Mouse (Mus musculus): ENCODE results near the gene Dnttip1. TPM values are rescaled to one million over a fixed set of nuclear protein-coding genes. Genes with fewer than 3 reads are reported as not detected.

Dnttip1 gene
- polyA plus RNA-seq, 1 experiment from 2014 or later, result 83.6 TPM

- 88% methylated on average over 2 of the region's 2 CpGs for whole genome bisulfite sequencing
- Histone ChIP-seq H3K4me2 (no peak overlapping the region), H3K4me1 (no peaks in the 10 kb centered on the region), H3K4me3 (replicated peaks) (no peak overlapping the region), H3K27me3 (no peaks in the 10 kb centered on the region; the same call in 1 of the 2 replicates), H3K9ac (no peak overlapping the region), H3K9me3 (no peaks in the 10 kb centered on the region), H3K27ac (no peak overlapping the region), H3K36me3 (replicated peaks) (no peaks in the 10 kb centered on the region)
- no peak for ATAC-seq (ENCODE audit: low FRiP score)
These were observed 12.5 kb upstream of the Dnttip1 start for GRCm38 (mm10) chr2:164733259-164733658.

GRCm38 (mm10) chr2:164734839-164735238 lies 10.9 kb upstream of the Dnttip1 start:
- 87% methylated on average over 5 of the region's 5 CpGs for WGBS

GRCm38 (mm10) chr2:164735446-164735845 lies 10.3 kb upstream of the Dnttip1 start:
- no peak for ATAC-seq (ENCODE audit: low FRiP score)
- no peaks in the 10 kb centered on the region for H3K9me3 ChIP-seq
- no peaks in the 10 kb centered on the region; the same call in 1 of the 2 replicates for H3K27me3 ChIP-seq
- no peaks in the 10 kb centered on the region for H3K36me3 ChIP-seq (replicated peaks)
- no peak overlapping the region for H3K4me3 ChIP-seq (replicated peaks)
- no peak overlapping the region for H3K27ac ChIP-seq
- no peaks in the 10 kb centered on the region for H3K4me1 ChIP-seq
- 88% methylated on average over 5 of the region's 5 CpGs for WGBS
- H3K4me2 ChIP-seq, result no peak overlapping the region
- no peak overlapping the region for H3K9ac ChIP-seq

More at GRCm38 (mm10) chr2:164734839-164735238, 10.9 kb upstream of the Dnttip1 start:
- Histone ChIP-seq H3K9me3 (no peaks in the 10 kb centered on the region), H3K9ac (no peak overlapping the region), H3K36me3 (replicated peaks) (no peaks in the 10 kb centered on the region), H3K4me3 (replicated peaks) (no peak overlapping the region), H3K4me2 (no peak overlapping the region), H3K27ac (no peak overlapping the region), H3K4me1 (no peaks in the 10 kb centered on the region), H3K27me3 (no peaks in the 10 kb centered on the region; the same call in 1 of the 2 replicates)
- no peak for ATAC-seq (ENCODE audit: low FRiP score)

GRCm38 (mm10) chr2:164737377-164738090 lies 8.2 kb upstream of the Dnttip1 start:
- ATAC-seq (ENCODE audit: low FRiP score), result no peak
- no peaks in the 10 kb centered on the region for H3K4me1 ChIP-seq
- H3K9ac ChIP-seq, result no peak overlapping the region
- H3K4me2 ChIP-seq, result no peak overlapping the region
- no peaks in the 10 kb centered on the region for H3K9me3 ChIP-seq
- no peak overlapping the region for H3K27ac ChIP-seq
- no peak overlapping the region for H3K4me3 ChIP-seq (replicated peaks)
- no peaks in the 10 kb centered on the region for H3K36me3 ChIP-seq (replicated peaks)
- WGBS, result 72% methylated on average over 3 of the region's 3 CpGs
- no peaks in the 10 kb centered on the region; the same call in 1 of the 2 replicates for H3K27me3 ChIP-seq

- Histone ChIP-seq H3K4me2 (no peak overlapping the region), H3K9ac (no peak overlapping the region), H3K36me3 (replicated peaks) (no peaks in the 10 kb centered on the region), H3K4me1 (peaks cover under 1% of the 10 kb centered on the region), H3K27me3 (peaks cover 4% of the 10 kb centered on the region; the same call in 1 of the 2 replicates), H3K4me3 (replicated peaks) (no peak overlapping the region), H3K9me3 (no peaks in the 10 kb centered on the region), H3K27ac (no peak overlapping the region)
- WGBS, result 64% methylated on average over 7 of the region's 7 CpGs
- ATAC-seq (ENCODE audit: low FRiP score), result no peak
These were observed 5.9 kb upstream of the Dnttip1 start for GRCm38 (mm10) chr2:164739876-164740275.

- Histone ChIP-seq H3K9me3 (no peaks in the 10 kb centered on the region), H3K4me1 (peaks cover 25% of the 10 kb centered on the region), H3K27ac (no peak overlapping the region), H3K4me2 (peak overlapping the region; percentile 77), H3K4me3 (replicated peaks) (peak overlapping the region; percentile 95), H3K36me3 (replicated peaks) (peaks cover 21% of the 10 kb centered on the region), H3K27me3 (peaks cover 4% of the 10 kb centered on the region; the same call in 1 of the 2 replicates), H3K9ac (peak overlapping the region; percentile 90; the same call in 1 of the 2 replicates)
- no peak for ATAC-seq (ENCODE audit: low FRiP score)
- WGBS, result 78% methylated on average over 13 of the region's 13 CpGs
These were observed 796 bp upstream of the Dnttip1 start for GRCm38 (mm10) chr2:164744987-164745386.

GRCm38 (mm10) chr2:164746693-164747092 lies 910 bp downstream of the Dnttip1 start:
- WGBS, result 62% methylated on average over 8 of the region's 8 CpGs
- Histone ChIP-seq H3K27me3 (peaks cover 4% of the 10 kb centered on the region; the same call in 1 of the 2 replicates), H3K4me3 (replicated peaks) (peak overlapping the region; percentile 95), H3K4me2 (peak overlapping the region; percentile 77), H3K4me1 (peaks cover 25% of the 10 kb centered on the region), H3K27ac (no peak overlapping the region), H3K9me3 (no peaks in the 10 kb centered on the region), H3K36me3 (replicated peaks) (peaks cover 37% of the 10 kb centered on the region), H3K9ac (peak overlapping the region; percentile 90)
- 0 out of 2 replicates have a peak, but pooled peaks have one; percentile 18 for ATAC-seq (ENCODE audit: low FRiP score)

GRCm38 (mm10) chr2:164748191-164748590 lies 2.4 kb downstream of the Dnttip1 start:
- 92% methylated on average over 4 of the region's 4 CpGs for WGBS
- no peak for ATAC-seq (ENCODE audit: low FRiP score)
- Histone ChIP-seq H3K4me1 (peaks cover 25% of the 10 kb centered on the region), H3K27me3 (peaks cover 4% of the 10 kb centered on the region; the same call in 1 of the 2 replicates), H3K4me3 (replicated peaks) (no peak overlapping the region), H3K36me3 (replicated peaks) (peaks cover 50% of the 10 kb centered on the region), H3K4me2 (no peak overlapping the region), H3K27ac (no peak overlapping the region), H3K9ac (no peak overlapping the region), H3K9me3 (no peaks in the 10 kb centered on the region)

GRCm38 (mm10) chr2:164748991-164749390 lies 3.2 kb downstream of the Dnttip1 start:
- Histone ChIP-seq H3K36me3 (replicated peaks) (peaks cover 58% of the 10 kb centered on the region), H3K9me3 (no peaks in the 10 kb centered on the region), H3K4me2 (no peak overlapping the region), H3K27me3 (peaks cover 3% of the 10 kb centered on the region; the same call in 1 of the 2 replicates), H3K9ac (no peak overlapping the region), H3K4me3 (replicated peaks) (no peak overlapping the region), H3K4me1 (peaks cover 25% of the 10 kb centered on the region), H3K27ac (no peak overlapping the region)
- ATAC-seq (ENCODE audit: low FRiP score), result no peak
- WGBS, result 91% methylated on average over 6 of the region's 6 CpGs

GRCm38 (mm10) chr2:164752454-164752853 lies 6.7 kb downstream of the Dnttip1 start:
- no peak overlapping the region for H3K4me2 ChIP-seq
- WGBS, result 87% methylated on average over 2 of the region's 2 CpGs
- no peak overlapping the region for H3K4me3 ChIP-seq (replicated peaks)
- H3K27me3 ChIP-seq, result no peaks in the 10 kb centered on the region
- H3K4me1 ChIP-seq, result peaks cover 7% of the 10 kb centered on the region
- no peak for ATAC-seq (ENCODE audit: low FRiP score)
- H3K9ac ChIP-seq, result no peak overlapping the region
- H3K36me3 ChIP-seq (replicated peaks), result peaks cover 91% of the 10 kb centered on the region
- H3K27ac ChIP-seq, result no peak overlapping the region
- H3K9me3 ChIP-seq, result no peaks in the 10 kb centered on the region

GRCm38 (mm10) chr2:164754105-164754504 lies 8.3 kb downstream of the Dnttip1 start:
- no peak overlapping the region for H3K4me3 ChIP-seq (replicated peaks)
- no peak overlapping the region for H3K4me2 ChIP-seq
- H3K36me3 ChIP-seq (replicated peaks), result peaks cover 91% of the 10 kb centered on the region
- no peaks in the 10 kb centered on the region for H3K9me3 ChIP-seq
- H3K27me3 ChIP-seq, result no peaks in the 10 kb centered on the region
- no peak overlapping the region for H3K27ac ChIP-seq
- H3K9ac ChIP-seq, result no peak overlapping the region
- WGBS, result 92% methylated on average over 11 of the region's 11 CpGs
- H3K4me1 ChIP-seq, result no peaks in the 10 kb centered on the region
- ATAC-seq (ENCODE audit: low FRiP score), result no peak

GRCm38 (mm10) chr2:164754800-164755199 lies 9.0 kb downstream of the Dnttip1 start:
- Histone ChIP-seq H3K9ac (no peak overlapping the region), H3K36me3 (replicated peaks) (peaks cover 95% of the 10 kb centered on the region)

GRCm38 (mm10) chr2:164757841-164758240 lies 12.1 kb downstream of the Dnttip1 start:
- H3K9ac ChIP-seq, result no peak overlapping the region
- H3K9me3 ChIP-seq, result no peaks in the 10 kb centered on the region
- H3K27ac ChIP-seq, result no peak overlapping the region
- WGBS, result 93% methylated on average over 11 of the region's 11 CpGs
- no peak overlapping the region for H3K4me3 ChIP-seq (replicated peaks)
- H3K36me3 ChIP-seq (replicated peaks), result peaks cover 99% of the 10 kb centered on the region
- no peak for ATAC-seq (ENCODE audit: low FRiP score)
- H3K27me3 ChIP-seq, result no peaks in the 10 kb centered on the region
- no peak overlapping the region for H3K4me2 ChIP-seq
- no peaks in the 10 kb centered on the region for H3K4me1 ChIP-seq

More at GRCm38 (mm10) chr2:164754800-164755199, 9.0 kb downstream of the Dnttip1 start:
- Histone ChIP-seq H3K4me2 (no peak overlapping the region), H3K4me1 (no peaks in the 10 kb centered on the region), H3K4me3 (replicated peaks) (no peak overlapping the region), H3K27ac (no peak overlapping the region), H3K9me3 (no peaks in the 10 kb centered on the region), H3K27me3 (no peaks in the 10 kb centered on the region)
- 88% methylated on average over 2 of the region's 2 CpGs for WGBS
- ATAC-seq (ENCODE audit: low FRiP score), result no peak
